Mouse (Mus musculus) testis, postnatal 14 days (tissue): ENCODE measurements at regions not wholly inside any gene's neighbourhood (a gene's known extent, or its start where the extent isn't known, plus 50 kb on each side); places are given as distances from the start of the nearest gene placed in this dataset.

Experiments used
- DNase-seq: peaks from one replicate; pipeline ENCODE4 v3.0.0; 2021; ENCODE audit warnings: low spot score

DNA sequence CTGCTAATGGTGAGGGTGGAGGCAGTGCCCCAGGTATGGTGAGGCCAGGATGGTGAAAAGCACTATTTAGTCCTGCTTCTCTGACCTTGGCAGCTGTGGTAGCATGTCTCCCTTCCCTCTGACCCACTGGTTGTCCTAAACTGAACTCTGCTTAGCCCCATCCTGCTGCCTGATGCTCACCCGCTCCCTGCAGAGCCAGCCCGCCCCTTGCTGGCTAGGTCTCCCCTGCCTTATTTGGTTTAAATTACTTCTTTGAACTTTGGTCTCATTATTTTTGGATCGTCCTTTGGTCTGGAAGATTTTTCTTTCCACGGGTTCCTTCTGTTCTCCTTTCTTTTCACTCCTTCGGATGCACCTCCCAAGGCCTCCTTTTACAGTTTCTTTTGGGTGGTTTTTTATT is 525.7 kb upstream of the Tnp1 start:
- peak; percentile 17 for DNase-seq

DNA sequence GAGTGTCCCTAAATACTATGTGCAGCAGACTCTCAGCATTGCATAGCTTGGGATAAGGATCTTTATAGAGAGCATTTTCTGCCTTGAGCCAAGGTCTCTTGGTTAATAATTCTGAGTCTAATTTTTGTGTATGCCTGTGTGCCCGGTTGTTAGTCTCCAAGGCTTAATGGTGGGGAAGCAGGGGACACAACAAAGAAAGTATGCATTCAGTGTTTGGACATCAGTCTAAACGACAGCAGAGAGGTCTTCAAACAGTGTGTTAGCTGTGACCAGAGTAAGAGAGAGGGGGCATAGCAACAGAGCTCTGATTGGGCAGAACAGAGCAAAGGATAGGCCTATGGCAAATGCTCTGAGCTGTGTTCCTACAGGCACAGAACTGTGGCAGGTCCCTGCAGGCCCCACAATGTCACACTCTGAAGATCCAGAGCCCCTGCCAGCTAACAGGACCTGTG is 522.7 kb upstream of the Tnp1 start:
- DNase-seq = no peak

DNA sequence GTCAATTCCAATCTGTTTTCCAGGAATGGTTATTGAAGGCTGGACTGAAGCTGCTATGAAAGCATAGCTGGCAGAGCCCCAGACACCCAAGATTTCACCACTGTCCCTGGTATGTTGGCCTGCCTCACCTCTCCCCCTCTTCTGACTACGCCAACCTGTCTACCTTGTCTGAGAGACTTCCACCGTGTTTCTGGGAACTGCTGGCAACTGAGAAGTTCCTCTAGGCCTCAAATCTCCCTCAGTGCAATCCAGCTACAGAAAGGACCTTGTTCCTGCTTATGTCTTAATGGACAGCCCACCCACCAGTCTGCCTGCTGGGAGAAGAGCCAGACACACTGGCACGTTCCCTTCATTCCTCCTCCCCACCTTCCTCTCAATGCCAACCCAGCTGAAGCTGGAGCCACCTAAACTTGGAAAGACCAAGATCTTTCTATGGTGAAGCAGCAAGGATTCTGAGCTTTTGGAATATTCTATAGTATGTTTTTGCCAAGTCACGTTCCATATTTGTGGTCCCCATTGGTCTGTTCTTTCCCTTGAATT is 520.1 kb upstream of the Tnp1 start:
- DNase-seq = no peak

DNA sequence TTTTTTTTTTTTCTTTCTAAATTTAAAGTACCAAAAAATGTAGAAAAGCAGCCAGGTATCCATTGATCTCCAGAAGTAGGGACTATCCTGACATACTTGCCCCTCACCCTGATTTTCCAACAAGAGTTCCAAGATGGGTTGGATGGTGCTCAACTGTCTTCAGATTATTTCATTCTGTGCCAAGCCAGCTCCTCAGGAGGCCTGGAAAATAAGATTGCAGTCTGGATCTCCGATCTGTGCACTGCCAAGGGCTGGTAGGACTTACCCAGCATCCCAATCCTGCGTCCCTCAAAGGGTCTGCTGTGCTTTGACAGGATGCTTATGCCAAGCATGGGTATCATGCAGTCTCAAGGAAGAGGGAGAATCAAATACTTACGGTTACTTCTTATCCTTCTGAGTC is 517.8 kb upstream of the Tnp1 start:
- DNase-seq = no peak

DNA sequence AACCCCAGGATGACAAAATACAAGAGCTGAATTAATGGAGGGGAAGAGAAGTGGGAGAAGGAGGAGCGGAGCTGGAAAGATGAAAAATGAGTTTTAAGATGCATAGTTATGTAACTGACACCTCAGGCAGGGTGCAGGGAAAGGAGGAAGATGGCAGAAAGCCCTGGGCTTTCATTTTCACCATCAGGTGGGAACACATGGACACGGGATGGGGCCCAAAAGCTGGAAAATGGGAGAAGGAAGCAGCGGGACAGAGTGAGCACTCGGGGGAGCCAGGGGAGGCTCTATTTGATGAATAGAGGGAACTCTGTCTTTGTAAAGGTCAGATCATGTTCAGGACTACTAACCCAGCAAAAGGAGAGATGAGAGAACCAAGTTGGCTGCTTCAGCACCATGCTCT is 516.6 kb upstream of the Tnp1 start:
- DNase-seq = no peak

DNA sequence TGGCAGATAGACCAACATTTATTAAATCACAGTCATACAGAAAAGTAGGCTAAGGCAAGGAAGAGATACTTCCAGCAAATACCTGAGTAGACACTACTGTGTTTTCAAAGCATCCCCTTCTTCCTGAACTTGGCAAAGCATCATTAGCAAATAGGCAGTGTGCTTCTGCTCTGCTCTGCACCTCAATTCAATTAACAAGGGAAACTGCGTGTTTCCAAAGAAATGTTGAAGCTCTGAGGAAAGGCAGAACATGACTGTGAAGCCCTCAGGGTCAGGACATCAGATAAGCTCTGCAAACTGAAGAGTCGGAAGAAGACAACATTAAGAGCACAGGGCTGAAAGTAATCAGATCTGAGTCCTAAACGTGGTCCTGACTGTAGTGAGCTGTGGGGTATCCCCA is 516.1 kb upstream of the Tnp1 start:
- no peak for DNase-seq

DNA sequence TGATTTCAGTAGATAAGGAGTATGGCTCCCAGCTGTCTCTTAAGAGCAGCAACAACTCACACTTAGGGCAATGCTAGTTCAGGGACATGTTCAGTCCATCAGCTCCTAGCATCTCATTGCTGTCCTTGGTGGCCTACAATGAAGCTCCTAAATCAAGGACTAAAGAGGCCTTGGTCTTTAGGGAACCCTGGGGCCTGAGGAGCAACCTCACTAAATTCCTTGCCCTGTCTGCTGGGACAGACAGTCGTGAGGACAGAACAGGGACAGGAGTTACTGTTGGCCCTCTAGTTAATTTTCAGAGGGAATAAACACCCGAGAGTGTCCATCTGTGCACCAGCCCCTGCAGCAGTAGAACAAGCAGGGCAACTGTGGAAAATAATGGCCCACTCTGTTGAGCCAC is 514.6 kb upstream of the Tnp1 start:
- no peak for DNase-seq

DNA sequence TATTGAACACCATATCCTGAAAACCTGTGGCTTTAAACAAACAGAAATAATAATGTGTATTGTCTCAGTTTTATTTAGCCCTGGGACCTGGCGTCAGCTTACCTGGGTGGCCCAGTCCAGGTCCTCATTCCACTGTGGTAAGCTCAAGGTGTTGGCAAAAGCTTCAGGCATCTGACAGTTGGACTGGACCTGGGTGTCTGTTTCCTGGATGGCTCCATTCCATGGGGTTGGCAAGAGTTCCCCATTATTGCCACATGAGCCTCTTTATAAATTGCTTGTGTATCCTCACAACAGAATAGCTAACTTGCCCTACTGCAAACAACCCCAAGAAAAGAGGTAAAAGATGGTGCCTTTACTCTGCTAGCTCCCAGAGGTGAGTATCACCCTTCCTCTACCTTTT is 512.9 kb upstream of the Tnp1 start:
- DNase-seq = no peak

DNA sequence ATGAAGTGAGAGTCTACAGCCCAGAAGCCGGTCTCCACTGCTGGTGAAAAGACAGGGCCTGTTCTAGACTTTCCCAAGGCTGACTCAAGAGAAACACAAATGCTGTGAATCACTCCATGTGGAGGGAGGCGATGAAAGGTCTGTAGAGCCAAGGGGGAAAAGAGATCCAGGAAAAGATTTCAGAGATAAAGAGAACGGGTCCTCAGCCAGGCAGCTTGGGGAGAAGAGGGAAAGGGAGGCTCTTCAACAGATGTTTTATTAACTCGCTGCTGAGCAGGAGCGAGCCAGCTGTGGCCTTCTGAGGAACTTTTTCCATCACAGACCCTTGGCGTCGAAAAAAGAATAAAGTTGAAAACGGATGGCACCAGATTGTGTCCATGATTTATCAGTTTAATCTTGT is 500.7 kb upstream of the Tnp1 start:
- DNase-seq = no peak

DNA sequence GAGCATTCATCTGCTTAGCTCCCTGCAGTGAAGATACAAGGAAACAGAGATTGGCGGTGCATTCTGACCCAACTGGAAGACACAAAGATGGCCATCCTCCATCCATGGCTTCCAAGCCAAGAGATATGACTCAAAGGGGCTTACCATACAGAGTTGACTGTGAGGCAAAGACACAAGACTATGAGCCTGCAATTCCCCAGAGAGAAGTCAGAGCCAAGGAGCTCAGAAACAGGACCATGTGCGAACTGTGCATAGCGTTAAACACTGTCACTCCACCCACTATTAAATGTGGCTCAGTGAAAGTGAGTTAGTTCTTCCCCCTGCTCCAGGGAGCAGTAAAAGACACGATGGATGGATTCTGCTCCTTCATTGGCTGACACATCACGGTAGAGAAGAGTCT is 500.1 kb upstream of the Tnp1 start:
- no peak for DNase-seq

DNA sequence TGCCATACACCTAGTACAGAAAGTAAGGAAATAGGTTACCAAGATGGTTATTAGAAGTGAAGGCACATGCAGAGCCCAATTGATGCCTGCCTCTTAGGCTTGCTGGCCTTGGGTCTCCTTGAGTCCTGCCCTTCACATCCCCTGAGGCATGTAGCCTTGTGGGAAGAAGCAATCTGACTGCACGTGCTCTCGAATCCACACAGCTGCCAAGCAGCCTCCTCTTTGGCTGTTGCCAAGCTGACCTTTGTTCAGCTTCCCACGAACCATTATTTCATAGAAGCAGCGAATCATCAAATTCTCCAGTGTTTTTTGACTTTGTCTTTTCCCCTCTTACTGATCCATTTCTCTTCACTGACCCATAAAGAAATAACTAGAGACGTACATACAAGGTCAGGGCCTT is 498.1 kb upstream of the Tnp1 start:
- DNase-seq = no peak

DNA sequence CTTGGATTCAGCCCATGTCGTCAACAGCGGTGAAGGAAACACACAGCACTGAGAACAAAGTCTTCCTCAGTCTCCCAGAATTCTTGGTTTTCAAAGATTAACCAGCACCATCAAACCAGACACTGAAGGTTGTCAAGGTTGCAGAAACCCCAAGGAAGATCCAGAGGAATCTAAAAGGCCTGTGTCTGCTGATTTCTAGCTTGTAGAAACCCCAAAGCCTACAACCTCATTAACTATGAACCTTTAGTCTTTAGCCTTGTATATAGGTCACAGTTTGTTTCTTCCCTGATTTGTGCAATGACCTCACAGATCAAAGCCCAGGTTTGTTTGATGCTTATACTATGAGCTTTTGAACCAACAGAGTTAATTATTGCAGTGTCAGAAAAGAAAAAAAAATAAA is 497.1 kb upstream of the Tnp1 start:
- DNase-seq = no peak

DNA sequence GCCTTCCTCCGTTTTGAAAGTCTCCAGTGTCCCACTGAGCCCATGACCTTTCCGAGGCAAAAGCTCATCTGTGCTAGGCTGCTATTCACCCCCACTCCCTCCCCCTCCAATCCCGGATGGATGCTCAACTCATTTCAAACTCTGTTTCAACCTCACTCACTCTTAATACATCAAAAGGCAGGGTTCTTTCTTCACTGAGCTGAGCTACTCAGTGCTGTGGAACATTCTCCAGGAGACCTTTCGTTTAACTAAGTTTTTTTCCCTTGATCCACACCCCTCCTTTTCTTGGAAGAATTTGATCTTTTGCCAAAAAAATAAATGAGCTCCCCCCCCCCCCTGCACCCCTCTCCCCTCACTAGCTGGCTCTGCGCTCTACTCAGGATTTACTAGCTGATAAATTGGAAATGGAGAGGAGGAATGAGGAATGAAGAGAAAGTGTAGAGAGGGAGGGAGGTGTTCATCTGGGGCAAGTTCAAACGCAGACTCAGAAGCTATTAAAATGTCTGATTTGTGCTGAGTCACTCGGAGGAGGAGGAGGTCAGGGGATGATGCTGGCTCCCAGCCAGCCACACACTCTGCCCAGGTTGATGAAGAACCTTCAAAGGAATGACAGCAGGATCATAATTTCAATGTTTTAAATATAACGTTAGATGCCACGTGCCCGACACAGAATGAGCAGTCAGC is 491.5 kb upstream of the Tnp1 start:
- no peak for DNase-seq

DNA sequence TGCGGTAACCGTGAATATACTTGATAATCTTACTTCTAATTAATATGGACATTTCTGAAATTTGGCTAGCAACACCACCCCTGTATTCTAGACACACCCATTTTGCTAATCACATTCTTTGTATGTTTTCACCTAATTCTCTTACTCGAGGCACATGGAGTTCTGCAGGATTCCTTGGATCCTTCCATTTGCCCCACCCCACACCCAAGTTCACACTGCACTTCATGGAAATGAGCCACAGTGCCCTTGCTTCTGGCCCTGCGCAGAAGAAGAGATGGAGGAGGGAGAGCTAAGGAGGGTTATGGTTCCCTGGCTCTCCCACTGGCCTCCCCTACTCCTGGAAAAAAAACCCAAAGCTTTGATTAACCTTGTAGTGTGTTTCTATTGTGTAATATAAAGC is 487.9 kb upstream of the Tnp1 start:
- no peak for DNase-seq

DNA sequence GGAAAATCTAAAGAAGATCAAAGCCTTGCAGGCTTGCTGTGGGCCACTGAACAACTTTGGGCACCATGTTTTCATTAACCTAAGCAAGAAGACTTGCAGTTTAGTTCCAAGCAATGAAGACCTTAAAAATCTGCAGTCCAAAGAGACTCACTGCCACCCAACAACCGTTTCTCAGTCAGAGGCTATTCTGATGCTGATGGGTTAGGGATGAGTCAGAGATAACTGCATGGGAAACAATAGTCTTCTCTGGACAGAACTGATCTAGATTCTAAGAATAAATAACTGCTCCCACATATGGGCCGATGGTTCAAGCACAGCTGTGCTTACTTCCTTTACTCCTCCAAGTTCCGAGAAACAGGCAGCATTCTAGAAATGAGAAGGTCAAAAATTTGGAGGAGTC is 485.0 kb upstream of the Tnp1 start:
- DNase-seq = no peak

DNA sequence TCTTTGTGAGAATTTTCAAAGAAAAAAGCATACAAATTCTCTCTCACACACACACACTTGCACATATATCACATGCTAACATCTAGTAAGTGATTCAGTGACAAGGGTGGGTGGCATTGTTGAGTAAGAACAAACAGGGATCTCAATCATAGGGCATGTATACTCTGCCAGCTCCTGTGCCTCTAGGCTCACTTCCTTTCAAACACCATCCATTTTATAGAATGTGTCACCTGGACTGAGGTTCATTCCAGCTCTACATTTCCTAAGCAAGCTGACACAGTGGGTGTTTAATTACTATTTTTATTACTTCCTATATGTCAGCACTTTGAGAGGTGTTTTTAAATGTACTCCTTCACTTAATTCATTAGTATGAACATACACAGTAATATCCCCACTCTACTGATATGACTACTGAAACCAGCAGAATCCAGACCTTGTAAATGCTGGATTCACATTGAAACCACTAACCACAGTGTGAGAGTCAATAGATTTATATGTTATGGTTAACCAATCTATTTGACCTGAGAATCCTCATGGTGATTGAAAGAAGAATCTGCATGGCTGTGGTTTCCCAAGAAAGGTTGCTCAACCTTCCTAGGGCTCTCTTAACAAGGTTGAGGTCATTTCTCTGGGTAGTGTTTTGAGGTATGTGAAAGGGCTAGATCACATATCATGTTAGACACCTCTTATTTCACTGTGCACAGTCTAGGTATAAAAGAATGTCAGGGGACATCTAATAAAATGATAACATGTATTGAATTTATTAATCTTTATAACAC is 480.5 kb upstream of the Tnp1 start:
- DNase-seq = no peak

DNA sequence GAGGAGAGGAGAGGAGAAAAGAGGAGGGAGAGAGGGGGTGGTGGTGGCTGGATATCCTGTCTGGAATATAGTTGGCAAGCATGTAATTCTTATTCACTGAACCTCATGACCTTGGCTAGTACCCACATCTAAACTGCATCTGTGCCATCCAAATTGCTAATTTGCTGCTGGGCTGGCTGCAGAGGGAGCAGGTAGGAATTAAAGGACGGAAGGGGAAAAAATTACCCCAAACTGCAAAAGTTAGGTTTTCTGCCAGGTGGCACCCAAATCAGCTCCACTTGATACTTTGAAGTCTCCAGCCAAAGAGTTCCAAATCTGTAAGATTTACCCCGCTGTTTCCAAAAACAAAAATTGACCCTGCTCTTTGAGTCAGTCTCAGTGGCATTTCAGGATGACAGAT is 466.2 kb upstream of the Tnp1 start:
- DNase-seq = no peak

DNA sequence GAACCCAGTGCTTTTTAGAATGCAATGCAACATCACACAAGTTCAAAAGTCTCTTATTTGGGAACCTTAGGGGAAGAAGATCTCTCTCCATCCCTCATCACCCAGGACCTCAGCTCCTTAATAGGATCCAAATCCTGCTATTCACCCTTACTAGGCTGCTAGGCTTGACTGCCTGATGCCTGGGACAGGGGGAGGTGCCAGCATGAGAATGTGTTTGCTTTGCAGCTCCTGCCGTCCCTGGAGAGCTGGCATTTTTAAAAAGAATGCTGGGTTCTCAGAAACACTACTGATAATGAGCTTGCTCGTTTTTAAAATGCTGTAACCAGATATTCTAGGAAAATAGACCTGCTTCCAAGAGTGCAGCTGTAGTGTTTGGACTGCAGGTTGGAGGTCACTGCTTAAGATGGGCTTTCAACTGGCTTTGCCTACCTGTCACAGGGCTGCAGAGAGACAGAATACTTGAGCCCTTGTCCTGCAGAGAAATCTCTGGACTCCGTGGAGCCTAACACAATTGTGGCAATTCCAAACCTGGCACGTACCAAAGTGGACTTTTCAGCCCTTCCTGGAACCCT is 463.7 kb upstream of the Tnp1 start:
- DNase-seq = no peak

DNA sequence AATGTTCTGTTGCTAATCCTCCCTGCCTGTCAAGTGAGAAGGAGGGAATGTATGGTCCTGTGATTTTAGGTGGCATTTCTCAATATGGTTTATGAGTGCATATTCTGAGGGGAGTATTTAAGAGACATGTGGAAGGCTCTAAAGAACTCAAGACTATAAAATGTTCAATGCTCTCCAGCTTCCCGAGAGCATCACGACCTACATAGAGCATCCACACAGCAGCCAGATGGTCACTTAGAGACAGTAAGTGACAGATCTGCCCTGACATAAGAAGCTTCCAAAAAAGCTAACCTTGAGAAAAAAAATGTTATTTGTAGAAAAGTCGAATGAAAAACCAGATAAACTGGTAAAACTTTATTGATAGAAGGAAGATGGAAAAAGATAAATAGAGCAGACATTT is 444.9 kb upstream of the Tnp1 start:
- DNase-seq = no peak

DNA sequence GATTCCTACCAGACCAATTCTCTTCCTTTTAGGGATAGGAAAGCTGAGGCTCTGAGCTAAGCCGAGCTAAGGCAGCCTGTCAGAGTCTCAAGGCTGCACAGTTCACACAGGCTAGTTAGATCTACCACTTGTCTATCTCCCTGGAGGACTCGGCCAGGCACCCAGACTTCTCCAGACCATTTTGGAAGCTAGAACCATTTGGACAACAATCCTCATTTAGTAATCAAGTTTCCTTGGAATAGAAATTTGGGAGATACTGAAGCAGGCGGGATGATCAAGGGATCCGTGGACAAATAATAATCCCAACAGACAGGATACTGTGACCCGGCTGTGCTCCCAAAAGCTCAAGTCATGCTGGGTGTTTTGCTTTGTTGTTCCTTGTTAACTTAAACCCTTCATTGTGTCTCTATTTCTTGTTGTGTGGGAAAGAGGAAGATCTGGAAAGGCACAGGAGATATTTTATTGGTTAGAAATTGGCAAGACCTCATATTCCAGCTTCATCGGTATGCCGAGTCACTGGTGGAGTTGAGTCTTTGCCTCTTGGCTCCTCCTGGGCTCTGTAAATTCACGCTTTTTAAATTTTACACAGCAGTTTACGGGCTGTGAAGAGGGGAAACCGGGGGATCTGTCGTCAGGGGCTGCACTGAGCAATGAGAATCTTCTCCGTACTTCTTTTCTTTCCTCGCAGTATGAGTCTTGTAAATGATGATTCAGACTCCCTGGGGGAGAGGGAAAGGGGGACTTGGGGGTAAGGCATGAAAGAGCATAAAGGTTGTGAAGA is 444.2 kb upstream of the Tnp1 start:
- no peak for DNase-seq

DNA sequence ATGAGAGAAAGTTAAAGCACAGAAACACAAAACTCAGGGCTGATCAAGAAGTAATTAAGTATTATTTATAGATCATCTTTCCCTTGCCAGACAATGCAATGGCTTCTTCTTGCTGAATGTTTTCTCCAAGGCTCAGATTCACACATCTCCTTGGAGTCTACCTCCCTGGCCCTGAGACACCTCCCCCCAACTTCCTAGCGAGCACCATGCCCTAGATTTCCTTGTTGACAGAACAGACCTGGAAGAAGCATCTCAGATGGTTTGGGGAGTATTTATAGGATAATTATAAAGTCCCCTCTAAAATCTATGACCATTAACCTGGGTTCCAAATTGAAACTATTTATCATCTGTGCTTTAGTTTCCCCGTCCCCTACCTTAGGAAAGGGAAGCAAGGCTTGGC is 441.6 kb upstream of the Tnp1 start:
- DNase-seq = no peak

DNA sequence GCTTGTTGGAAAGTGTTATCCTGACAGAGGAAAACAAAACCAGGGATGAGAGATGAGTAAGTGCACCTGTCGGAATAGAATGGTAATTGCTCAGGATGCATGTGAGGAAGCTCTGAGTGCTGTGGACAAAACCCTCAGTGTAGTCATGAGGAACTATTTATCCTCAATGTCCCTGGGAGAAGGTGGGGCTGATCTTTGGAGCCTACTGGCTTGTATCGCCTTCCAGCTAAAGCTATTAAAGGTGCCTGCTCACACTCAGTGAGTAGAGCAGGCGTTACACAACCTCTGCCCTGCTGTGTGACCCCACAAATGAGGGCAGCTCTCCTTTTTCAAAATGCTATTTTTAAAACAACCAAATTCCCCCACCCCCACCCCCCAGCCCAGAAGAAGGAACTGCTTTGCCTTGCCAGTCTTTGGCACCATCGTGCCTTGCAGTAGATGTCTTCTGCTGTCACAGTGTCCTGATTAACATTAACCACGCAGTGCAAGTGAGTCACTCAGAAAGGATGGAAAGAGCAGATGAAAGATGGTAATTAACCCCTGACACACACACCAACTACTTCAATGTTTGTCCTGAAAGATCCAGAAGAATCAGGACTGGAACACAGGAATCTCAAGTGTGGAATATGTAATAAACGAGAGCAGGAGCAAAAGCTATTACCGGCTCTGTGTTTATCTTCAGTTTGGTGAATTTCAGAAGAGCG is 440.8 kb upstream of the Tnp1 start:
- no peak for DNase-seq
